Mouse (Mus musculus) brain, embryonic 14.5 days (tissue): ENCODE results near the gene Atat1. TPM values are rescaled to one million over a fixed set of nuclear protein-coding genes. Genes with fewer than 3 reads are reported as not detected.

Experiments used
- DNase-seq: peaks from one replicate; pipeline ENCODE4 v3.0.0-alpha.2; 2011; ENCODE audit warnings: low read depth
- CTCF ChIP-seq: fragments of 200-500 bp; IDR thresholded peaks from 2 replicates; pipeline ENCODE4 v1.5.1; 2012; ENCODE audit warnings: inconsistent platforms, mild to moderate bottlenecking, moderate library complexity, borderline replicate concordance; ENCODE audit not compliant: insufficient read depth, insufficient read length; ENCODE audit errors: extremely low read depth
- POLR2A ChIP-seq: fragments of 200-500 bp; IDR thresholded peaks from 2 replicates; pipeline ENCODE4 v1.6.1; 2012; ENCODE audit warnings: mild to moderate bottlenecking, inconsistent platforms, borderline replicate concordance; ENCODE audit not compliant: poor library complexity, insufficient read depth, insufficient read length, severe bottlenecking; ENCODE audit errors: extremely low read depth
- polyA plus RNA-seq: library from polyadenylated mRNA; depleted of rRNA; stranded (reverse); fragments of >200 nt; gene quantifications from 2 replicates; pipeline ENCODE4 v1.2.3, GENCODE M21; 2012

Gene Atat1
- polyA plus RNA-seq, 1 experiment: 656 TPM

DNA sequence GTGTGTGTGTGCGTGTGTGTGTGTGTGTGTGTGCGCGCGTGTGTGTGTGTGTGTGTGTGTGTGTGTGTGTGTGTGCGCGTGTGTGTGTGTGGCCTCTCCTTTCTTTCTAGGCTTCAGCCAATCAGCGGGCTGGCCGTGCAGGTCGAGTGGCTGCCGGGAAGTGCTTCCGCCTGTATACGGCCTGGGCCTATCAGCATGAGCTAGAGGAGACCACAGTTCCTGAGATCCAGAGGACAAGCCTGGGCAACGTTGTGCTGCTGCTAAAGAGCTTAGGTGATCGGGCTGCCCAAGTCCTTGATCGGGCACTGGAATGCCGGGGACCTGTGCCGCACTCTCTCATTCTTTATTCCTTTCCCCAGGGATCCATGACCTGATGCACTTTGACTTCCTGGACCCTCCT is 22.1 kb downstream of the Atat1 start:
- no peak for TF ChIP-seq POLR2A
- DNase-seq: no peak

DNA sequence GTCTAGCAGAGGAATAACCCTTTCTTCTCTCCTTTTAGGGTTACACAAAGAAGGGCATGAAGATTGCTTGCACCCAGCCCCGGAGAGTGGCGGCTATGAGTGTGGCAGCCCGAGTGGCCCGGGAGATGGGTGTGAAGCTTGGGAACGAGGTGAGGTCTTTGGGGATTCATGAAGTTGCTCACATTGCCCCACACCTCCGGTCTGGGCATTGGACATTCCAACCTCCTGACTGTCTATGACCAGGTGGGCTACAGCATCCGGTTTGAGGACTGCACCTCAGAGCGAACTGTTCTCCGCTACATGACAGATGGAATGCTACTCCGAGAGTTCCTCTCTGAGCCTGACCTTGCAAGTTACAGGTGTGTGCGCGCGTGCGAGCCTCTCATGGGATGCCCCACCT is 26.1 kb downstream of the Atat1 start:
- no peak for DNase-seq
- TF ChIP-seq CTCF (no peak), POLR2A (no peak)

DNA sequence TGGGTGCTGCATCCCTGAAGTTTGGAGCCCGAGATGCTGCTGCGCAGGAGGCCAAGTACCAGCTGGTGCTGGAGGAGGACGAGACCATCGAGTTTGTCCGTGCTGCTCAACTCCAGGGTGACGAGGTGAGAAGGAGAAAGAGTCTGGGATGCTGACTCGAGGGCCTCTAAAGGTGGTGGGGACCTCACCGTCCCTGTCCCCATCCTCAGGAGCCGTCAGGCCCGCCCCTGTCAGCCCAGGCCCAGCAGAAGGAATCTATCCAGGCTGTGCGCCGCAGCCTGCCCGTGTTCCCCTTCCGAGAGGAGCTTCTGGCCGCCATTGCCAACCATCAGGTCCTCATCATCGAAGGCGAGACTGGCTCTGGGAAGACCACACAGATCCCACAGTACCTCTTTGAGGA is 27.0 kb downstream of the Atat1 start:
- DNase-seq: no peak
- TF ChIP-seq POLR2A (no peak), CTCF (no peak)

DNA sequence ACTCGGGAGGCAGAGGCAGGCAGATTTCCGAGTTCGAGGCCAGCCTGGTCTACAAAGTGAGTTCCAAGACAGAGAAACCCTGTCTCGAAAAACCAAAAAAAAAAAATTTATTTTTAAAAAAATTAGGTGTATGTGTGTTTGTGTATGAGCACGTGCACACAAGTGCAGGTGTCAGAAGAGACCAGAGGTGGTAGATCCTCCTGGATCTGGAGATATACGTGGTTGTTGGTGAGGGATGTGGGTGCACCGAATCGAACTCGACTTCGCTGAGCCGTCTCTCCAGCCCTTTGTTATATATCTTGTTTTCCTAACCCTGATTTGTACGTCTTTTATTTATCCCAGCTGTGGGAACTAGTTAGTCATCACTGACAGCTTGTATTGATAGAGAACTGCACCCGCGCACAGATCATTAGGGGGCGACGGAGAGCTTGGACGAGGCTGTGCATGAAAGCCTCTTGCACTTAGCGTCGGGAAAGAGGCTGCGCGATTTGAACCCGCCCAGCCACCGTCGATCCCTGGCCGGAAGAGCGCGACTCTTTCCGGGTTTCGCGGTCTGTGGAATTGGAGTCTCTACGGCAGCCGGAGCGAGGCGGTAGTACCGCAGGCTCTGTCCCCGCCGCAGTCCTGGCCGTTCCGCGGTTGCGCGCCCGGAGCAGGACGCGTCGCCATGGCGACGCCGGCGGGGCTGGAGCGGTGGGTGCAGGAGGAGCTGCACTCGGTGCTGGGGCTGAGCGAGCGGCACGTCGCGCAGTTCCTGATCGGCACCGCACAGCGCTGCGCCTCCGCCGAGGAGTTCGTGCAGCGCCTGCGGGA is 30.4 kb downstream of the Atat1 start, which contains the start of gene Dhx16:
Dhx16 (plus strand) TSS at position 575 of the 813 bp plus-strand sequence.
- peak; percentile 99 for DNase-seq
- TF ChIP-seq CTCF (peak; percentile 75), POLR2A (peak; percentile 35; the same call in 1 of the 2 replicates)

DNA sequence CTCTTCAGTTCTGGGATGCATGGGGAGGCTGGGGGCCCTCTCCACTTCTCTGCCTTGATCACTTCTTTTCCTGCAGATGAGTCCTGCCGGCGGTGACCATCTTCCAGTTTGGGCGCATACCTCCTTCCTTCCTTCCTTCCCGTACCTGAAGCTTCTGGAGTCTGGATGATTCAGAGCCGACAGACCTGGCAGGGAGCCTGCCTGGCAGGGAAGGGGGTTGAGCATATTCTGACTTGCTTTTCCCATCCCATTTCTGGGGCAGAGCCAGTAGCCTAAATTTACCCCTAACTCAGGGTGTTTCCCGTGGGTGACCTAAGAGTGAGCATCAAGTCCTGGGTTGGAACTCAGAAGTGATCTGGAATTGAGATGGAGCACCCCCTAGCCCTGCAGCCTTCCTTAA is 35.2 kb downstream of the Atat1 start:
- DNase-seq: no peak
- no peak for TF ChIP-seq CTCF
- no peak for TF ChIP-seq POLR2A

DNA sequence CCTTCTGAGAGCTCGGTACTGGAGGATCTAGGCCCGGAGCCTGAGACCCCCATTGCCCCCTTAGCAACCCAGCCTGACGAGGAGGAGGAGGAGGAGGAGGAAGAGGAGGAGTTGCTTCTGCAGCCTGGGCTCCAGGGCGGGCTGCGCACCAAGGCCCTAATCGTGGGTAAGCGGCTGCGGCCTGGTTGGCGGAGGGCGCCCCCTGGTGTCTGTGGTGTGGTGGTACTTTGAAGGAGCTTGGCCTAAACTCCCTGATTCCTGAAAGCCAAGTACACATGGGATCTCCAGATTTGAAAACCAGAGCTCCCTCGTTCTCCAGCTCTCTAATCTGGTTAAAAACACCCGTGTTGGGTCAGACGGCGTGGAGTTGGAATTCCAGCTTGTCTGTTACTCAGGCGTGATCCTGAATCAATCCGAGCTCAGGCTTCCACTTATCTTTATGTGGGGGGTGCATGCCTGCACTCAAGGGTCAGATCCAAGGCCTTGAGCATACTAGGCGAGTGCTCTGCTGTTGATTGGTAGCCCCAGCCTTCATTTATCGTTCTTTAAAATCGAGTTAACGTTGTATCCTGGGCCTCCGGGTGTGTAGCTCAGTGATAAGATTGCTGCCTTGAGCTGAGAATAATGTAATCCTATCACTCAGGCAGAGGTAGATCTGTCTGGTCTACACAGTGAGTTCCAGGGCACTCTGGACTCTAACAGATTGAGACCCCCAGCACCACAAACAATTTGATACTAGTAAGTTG is 35.9 kb downstream of the Atat1 start:
- peak; percentile 90 for DNase-seq
- TF ChIP-seq POLR2A (no peak), CTCF (peak; percentile 97)

DNA sequence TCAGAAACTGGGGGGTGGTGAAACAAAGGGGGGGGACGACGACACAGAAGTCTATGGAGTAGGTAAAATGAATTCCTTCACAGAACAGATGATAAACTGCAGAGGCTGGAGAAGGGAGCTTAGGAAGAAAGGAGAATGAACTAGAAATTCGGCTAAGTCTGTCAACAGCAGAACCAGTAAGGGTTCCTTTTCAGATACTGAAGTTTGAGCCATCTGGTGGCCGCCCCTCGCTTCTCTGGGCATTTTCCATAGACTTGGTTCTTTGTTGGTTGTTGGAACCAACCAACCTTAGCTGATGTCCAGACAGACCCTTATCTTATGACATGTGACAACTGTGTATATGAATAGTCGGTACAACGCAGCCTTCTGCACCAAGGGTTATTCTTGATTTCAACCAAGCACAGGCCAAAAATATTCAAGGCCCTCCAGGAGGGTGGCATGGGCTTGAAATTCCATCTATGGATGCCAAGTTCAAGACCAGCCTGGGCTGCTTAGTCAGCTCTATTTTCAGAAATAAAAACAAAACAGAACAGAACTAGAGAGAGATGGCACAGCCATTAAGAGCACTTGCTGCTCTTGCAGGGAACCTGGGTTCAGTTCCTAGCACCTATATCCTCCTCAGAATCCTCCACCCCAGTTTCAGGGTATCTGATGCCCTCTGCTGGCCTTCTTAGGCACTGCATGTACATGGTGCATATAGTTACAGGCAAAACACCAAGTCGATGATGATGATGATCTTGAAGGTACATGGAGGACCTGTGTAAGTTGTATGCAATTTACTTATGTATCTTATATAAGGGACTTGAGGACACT is 38.8 kb downstream of the Atat1 start:
- no peak for DNase-seq
- TF ChIP-seq CTCF: peak; percentile 55; the same call in 1 of the 2 replicates
- TF ChIP-seq POLR2A: no peak

DNA sequence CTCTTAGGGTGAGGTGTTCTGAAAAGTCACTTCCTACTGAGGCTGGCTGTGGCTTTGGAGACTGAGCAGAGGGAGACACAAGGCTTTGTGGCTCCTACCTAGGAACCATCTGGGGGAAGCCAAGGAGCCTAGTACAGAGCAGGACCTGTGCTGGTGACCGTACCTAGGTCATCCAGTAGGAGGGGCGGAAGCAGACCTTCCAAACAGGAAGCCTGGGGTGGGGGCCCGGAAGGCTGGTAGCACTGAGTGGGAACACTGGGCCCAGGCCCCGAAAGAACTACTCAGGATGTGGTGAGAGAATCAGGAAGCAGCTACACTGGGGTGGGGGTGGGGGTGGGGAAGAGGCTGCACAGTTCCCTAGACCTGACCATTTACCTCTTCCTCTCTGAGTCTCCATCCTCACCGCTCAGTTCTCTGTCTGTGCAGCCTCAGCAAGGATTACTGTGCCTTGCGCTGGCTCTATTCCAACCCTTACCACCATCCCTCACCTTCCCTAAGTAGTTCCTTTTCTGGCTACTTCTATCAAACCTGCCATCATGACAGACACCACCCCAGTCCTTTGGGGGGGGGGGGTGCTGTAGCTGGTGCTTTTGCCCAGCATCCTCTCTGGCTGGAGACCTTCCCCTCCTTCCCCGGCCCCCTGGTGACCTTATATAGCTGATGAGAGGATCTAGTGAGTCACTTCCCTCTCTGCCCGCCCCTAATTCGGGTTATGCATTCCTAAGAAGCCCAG is 39.6 kb downstream of the Atat1 start:
- TF ChIP-seq POLR2A (no peak), CTCF (no peak)
- DNase-seq: no peak

DNA sequence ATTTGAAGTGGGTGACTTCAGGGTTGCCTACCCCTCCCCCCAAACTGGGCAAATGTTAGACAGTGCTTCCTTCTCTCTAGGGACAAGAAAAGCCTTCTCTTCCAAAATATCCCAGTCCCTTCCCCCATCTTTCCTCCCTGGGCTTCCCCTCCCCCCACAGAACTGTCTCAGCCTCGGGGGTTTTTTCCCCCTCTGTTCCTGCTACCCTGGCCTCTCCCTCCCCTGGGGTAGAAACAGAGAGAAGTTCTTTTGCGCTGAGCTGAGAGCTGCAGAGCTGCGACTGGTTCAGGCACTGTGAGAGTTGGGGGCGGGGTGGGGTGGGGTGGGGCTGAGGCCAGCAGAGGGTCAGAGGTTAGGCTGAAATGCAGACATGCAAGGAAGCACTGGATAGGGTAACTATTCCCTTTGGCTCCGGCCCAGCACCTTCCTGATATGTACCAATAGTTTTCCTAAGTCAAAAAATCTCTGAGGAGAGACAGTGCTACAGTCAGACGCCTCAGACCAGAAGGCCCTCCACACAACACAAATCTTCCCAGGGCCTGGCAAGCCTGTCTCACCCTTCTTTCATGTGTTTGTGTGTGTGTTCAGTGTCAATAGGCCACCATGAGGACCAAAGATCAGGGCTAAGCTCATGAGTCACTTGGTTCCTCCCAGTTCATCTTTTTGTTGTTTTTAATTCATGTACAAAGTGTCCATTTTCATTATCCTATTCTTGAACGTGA is 40.4 kb downstream of the Atat1 start:
- peak; percentile 43 for DNase-seq
- no peak for TF ChIP-seq CTCF
- no peak for TF ChIP-seq POLR2A

DNA sequence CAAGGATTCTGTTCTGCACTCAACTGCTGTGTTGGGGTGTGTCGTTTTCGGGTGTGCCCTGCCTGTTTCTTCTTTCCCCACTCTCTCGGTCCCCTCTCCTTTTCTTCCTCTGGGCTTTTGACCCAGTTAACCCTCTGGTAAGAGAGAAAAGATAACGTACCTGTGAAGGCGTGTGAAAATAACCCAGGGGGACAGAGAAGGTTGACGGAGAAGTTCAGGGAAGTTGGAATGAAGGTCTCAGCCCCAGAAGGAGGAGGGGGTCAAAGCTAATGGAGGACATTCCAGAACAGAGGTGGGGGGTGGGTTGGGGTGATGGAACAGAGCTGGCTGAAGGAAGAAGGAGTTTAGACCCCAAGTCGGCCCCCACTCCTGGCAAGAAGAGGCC is 40.9 kb downstream of the Atat1 start:
- TF ChIP-seq CTCF (no peak), POLR2A (no peak)
- no peak for DNase-seq

DNA sequence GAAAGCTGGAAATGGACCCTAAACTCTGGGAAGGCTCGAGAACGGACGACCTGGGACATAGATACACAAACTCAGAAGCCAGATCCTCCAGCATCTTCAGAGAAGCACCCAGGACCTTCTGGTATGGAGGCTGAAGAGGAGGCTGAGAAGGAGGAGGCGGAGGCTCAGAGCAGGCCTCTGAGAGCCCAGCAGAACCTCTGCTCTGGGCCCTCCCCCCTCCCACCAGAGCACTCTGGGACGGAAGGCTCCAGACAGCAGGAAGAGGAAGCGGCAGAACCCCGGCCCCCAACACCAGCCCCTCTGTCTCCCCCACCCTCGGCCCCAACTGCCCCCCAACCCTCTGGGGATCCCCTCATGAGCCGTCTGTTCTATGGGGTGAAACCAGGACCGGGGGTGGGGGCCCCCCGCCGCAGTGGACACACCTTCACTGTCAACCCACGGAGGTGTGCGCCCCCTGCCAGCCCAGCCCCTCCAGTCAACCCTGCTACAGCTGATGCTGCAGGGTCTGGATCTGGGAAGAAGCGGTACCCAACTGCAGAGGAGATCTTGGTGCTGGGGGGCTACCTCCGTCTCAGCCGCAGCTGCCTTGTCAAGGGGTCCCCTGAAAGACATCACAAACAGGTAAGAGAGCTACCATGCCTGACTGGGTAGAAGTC is 41.6 kb downstream of the Atat1 start:
- no peak for DNase-seq
- TF ChIP-seq POLR2A (no peak), CTCF (no peak)
